Mouse (Mus musculus) liver, embryonic 12.5 days (tissue): ENCODE results near the gene Zfp354c. TPM values are rescaled to one million over a fixed set of nuclear protein-coding genes. Genes with fewer than 3 reads are reported as not detected.

Experiments
- ATAC-seq: fragments of 200-750 bp; cut with Nextera tagmentation; 2 replicates; pipeline ENCODE4 v1.8.0; 2017; ENCODE audit warnings: moderate number of reproducible peaks, mild to moderate bottlenecking, moderate library complexity
- H3K27ac ChIP-seq: fragments of 300-500 bp; sonication (generic); 2 replicates; pipeline ENCODE4 v1.5.1; 2016; ENCODE audit warnings: mild to moderate bottlenecking
- H3K27me3 ChIP-seq: fragments of 300-500 bp; sonication (generic); replicated peaks from 2 replicates; pipeline ENCODE4 v1.6.1; 2016; ENCODE audit warnings: mild to moderate bottlenecking, moderate library complexity
- H3K36me3 ChIP-seq: fragments of 300-500 bp; sonication (generic); 2 replicates; pipeline ENCODE4 v1.6.1; 2016; ENCODE audit warnings: mild to moderate bottlenecking, moderate library complexity
- H3K4me1 ChIP-seq: fragments of 300-500 bp; sonication (generic); 2 replicates; pipeline ENCODE4 v1.6.1; 2016
- H3K4me2 ChIP-seq: fragments of 300-500 bp; sonication (generic); 2 replicates; pipeline ENCODE4 v1.6.1; 2016; ENCODE audit warnings: mild to moderate bottlenecking, moderate library complexity
- H3K4me3 ChIP-seq: fragments of 300-500 bp; sonication (generic); 2 replicates; pipeline ENCODE4 v1.5.1; 2016; ENCODE audit warnings: mild to moderate bottlenecking, moderate library complexity
- H3K9ac ChIP-seq: fragments of 300-500 bp; sonication (generic); 2 replicates; pipeline ENCODE4 v1.6.1; 2016; ENCODE audit warnings: mild to moderate bottlenecking, moderate library complexity
- H3K9me3 ChIP-seq: fragments of 300-500 bp; sonication (generic); replicated peaks from 2 replicates; pipeline ENCODE4 v1.6.1; 2016; ENCODE audit warnings: mild to moderate bottlenecking, moderate library complexity
- whole genome bisulfite sequencing: fragments of 180-500 bp; shearing (Covaris S2); methylation state at CpG from one replicate; pipeline ENCODE4 v1.1.7; 2016; ENCODE audit not compliant: insufficient replicate concordance; 5-methylcytosine and 5-hydroxymethylcytosine counted together
- polyA plus RNA-seq: library from polyadenylated mRNA; unstranded; fragments of >200 nt; fragmentation: Nextera tagmentation; extraction: Ambion mirVana; gene quantifications from 2 replicates; pipeline ENCODE4 v1.2.1, GENCODE M21; 2016

Gene Zfp354c
- polyA plus RNA-seq: 3.9 and 4.3 TPM in 2 replicates

DNA sequence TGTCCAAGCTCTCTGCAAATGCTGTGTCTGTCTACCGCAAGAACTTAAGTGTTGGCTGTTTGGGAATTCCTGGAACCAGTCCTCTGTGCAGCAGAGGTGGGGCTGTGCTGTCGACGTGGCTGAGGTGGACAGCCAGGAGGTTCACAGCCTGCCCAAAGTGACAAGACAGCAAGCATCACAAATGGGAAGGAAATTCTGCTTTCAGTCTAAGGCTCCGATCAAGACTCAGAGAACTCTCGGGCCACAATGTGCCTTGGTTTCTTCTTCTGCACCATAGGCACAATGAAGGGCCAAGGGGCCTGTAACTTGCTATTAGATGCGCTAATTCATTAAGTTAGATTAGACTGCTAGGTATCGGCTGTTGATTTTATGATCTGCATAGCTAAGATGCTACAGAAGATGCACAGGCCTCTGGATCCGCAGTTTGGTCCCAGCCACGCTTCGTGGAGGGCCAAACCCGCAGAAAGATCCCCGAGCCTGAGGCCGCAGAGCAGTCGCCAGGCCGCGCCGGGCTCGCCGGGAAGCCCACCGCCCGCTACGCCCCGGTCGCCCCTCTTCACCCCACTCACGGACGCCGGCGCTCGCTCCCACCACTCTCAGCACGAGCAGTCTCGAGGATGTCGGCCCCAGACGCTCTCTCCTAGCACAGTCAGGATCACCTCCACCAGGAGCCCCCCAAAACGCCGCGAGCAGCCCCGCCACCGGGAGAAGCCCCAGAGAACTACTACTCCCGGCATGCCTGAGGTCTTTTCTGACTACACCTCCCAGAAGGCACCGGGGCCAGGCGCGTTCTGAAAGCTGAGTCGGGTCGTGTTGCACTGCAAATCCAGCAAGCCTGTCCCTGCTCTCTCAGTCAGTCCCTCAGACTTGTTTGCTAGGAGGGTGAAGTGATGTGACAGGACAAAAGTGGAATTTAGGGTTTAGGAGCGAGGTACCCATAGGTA, at the start of gene Zfp354c:
Gene Zfp354c (minus strand): TSS at position 715 of the 944 bp plus-strand sequence.
- Histone ChIP-seq H3K27ac (no peak within 1 kb of the TSS), H3K9me3 (no peaks in the 10 kb centered on the region), H3K36me3 (peaks cover 16% of the 10 kb centered on the region; the same call in 1 of the 2 replicates), H3K9ac (peak within 1 kb of the TSS; percentile 76), H3K4me2 (peak within 1 kb of the TSS; percentile 85), H3K4me1 (peaks cover 11% of the 10 kb centered on the region), H3K4me3 (peak within 1 kb of the TSS; percentile 71), H3K27me3 (no peaks in the 10 kb centered on the region)
- peak; percentile 88 for ATAC-seq
- WGBS: 4% methylated on average over 45 of the region's 45 CpGs

DNA sequence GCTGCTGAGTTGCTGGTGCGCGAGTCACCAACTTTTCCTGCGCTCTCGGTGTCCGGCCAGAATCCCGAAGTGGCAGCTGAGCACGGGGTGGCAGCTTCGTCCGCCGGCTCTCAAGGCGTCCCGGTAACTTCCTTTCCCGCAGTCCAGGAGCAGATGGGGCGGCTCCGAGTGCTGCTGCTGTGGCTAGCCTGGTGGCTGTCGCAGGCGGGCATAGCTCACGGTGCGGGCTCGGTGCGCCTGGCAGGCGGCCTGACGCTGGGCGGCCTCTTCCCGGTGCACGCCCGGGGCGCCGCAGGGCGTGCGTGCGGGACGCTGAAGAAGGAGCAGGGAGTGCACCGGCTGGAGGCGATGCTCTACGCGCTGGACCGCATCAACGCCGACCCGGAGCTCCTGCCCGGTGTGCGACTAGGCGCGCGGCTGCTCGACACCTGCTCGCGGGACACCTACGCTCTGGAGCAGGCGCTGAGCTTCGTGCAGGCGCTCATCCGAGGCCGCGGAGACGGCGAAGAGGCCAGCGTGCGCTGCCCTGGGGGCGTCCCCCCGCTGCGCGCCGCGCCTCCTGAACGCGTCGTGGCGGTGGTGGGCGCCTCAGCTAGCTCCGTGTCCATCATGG, 23.6 kb upstream of the Zfp354c start:
- no peaks in the 10 kb centered on the region for H3K36me3 ChIP-seq
- H3K9me3 ChIP-seq: no peaks in the 10 kb centered on the region
- no peak overlapping the region for H3K9ac ChIP-seq
- peaks cover 64% of the 10 kb centered on the region for H3K27me3 ChIP-seq
- ATAC-seq: no peak
- H3K4me2 ChIP-seq: peak overlapping the region; percentile 62
- no peak overlapping the region for H3K27ac ChIP-seq
- peak overlapping the region; percentile 34 for H3K4me3 ChIP-seq
- 2% methylated on average over 68 of the region's 72 CpGs for WGBS
- 0 out of 2 replicates have a peak, but pooled peaks cover 5% of the 10 kb centered on the region for H3K4me1 ChIP-seq

DNA sequence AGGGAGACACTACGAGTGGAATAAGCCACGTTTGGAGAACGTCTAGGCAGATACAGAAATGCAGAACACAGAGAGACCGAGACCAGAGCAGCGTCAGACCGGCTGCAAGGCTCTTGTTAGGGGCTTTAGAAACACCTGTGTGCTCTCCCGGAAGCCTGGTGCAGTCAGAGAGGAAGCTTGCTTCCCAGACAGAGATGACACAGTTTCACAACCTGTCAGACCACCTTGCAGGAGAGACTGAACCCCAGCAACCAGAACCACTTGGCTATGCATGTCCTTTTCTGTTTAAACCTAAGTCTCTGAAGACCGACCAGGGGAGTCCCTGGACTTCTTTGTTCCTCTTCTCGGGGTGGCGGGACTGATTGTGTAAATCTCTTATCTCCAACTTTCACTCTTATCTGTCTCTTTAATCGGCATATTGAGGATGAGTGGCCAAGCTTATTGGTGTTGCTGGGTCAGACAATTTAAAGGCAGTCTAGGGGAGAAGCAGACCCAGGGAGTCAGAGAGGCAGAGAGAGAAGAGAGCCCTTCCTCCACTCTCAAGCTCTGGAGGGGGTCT, 22.7 kb upstream of the Zfp354c start, which contains the start of gene Grm6:
Gene Grm6 (plus strand): TSS at position 509 of the 559 bp plus-strand sequence.
- Histone ChIP-seq H3K27me3 (peaks cover 64% of the 10 kb centered on the region), H3K4me1 (0 out of 2 replicates have a peak, but pooled peaks cover 5% of the 10 kb centered on the region)
- 2% methylated on average over 11 of the region's 11 CpGs for WGBS

DNA sequence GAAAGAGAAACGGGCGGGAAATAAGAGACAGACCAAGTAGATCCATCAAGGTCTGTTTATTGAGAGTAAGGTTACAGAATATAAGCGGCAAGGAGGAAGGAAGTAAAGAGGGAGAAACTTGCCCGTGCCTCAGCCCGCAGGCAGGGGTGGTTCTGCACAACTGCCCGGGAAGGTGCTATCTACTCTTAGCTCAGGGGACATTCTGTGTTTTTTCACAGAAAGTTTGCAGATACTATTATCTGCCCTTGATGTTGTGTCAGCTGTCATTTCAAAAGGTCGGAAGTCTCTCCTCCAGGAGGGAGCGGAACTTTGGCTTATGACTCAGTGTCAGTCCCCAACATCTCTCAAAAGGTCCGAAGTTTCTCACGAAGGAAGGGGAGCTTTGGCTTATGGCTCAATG, 21.8 kb upstream of the Zfp354c start:
- 0 out of 2 replicates have a peak, but pooled peaks cover 5% of the 10 kb centered on the region for H3K4me1 ChIP-seq
- H3K27me3 ChIP-seq: peaks cover 67% of the 10 kb centered on the region
- 2% methylated on average over 10 of the region's 10 CpGs for WGBS
- H3K9ac ChIP-seq: no peak overlapping the region
- no peak overlapping the region for H3K4me2 ChIP-seq
- H3K36me3 ChIP-seq: no peaks in the 10 kb centered on the region
- H3K4me3 ChIP-seq: no peak overlapping the region
- no peak for ATAC-seq
- no peak overlapping the region for H3K27ac ChIP-seq
- H3K9me3 ChIP-seq: no peaks in the 10 kb centered on the region

More for the DNA sequence above, 22.7 kb upstream of the Zfp354c start, which contains the start of gene Grm6:
- Histone ChIP-seq H3K4me2 (peak within 1 kb of the TSS; percentile 62), H3K36me3 (no peaks in the 10 kb centered on the region), H3K27ac (no peak within 1 kb of the TSS), H3K4me3 (peak within 1 kb of the TSS; percentile 34), H3K9me3 (no peaks in the 10 kb centered on the region), H3K9ac (no peak within 1 kb of the TSS)
- no peak for ATAC-seq

DNA sequence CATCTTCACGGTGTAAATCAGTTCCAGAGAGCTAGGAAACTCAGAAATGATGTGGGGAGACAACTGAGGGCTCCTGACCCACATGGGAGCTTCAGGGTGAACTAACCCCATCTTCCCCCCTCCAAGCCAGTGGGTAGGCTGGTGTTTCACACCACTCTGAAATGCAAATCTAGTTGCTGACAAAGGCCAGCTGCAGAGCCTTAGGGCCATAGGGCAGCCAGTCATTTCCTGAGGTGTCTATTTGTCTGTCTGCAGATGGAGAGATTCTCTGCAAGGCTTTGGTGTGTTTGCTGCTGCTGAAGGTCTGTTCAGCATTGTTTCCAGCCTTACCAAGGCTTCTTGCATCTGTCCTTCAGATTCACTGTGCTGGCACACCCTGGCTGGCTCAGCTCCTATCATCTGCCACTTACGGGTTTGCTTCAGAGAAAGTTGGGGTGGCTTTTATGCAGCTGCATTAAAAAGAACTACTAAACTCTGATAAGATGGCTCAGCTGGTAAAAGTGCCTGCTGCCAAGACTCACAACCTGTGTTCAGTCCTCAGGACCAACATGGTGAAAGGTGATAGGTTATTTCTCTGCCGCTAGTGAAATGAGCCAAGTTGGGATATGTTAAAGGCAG, 21.1 kb upstream of the Zfp354c start:
- Histone ChIP-seq H3K27ac (no peak overlapping the region), H3K36me3 (no peaks in the 10 kb centered on the region), H3K9ac (no peak overlapping the region), H3K4me2 (no peak overlapping the region), H3K4me3 (no peak overlapping the region), H3K9me3 (no peaks in the 10 kb centered on the region), H3K4me1 (0 out of 2 replicates have a peak, but pooled peaks cover 5% of the 10 kb centered on the region), H3K27me3 (peaks cover 67% of the 10 kb centered on the region)
- no peak for ATAC-seq
- 28% methylated on average over 3 of the region's 3 CpGs for WGBS

DNA sequence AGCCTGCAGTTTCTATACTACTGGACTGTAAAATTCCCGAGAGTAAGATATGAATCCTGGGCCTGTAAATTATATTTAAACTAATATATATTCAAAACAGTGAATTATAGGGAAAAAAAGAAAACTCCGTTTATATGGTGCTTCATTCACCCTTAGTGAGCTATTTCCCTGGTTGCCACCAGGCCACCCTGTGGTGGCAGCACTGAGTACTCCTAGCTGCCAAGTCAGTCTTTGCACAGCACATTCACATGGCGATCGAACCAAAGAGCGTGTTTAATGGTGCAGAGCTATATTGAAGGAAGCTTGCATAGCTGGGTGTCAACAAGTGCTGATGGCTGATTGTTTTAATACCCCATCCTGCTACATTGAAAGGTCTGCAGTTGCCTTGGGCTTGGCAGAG, 19.5 kb upstream of the Zfp354c start:
- 60% methylated on average over 5 of the region's 5 CpGs for WGBS
- no peak overlapping the region for H3K9ac ChIP-seq
- H3K27me3 ChIP-seq: peaks cover 54% of the 10 kb centered on the region
- H3K4me2 ChIP-seq: no peak overlapping the region
- H3K9me3 ChIP-seq: no peaks in the 10 kb centered on the region
- no peak for ATAC-seq
- no peak overlapping the region for H3K27ac ChIP-seq
- H3K4me1 ChIP-seq: 0 out of 2 replicates have a peak, but pooled peaks cover 5% of the 10 kb centered on the region
- H3K36me3 ChIP-seq: no peaks in the 10 kb centered on the region
- H3K4me3 ChIP-seq: no peak overlapping the region

DNA sequence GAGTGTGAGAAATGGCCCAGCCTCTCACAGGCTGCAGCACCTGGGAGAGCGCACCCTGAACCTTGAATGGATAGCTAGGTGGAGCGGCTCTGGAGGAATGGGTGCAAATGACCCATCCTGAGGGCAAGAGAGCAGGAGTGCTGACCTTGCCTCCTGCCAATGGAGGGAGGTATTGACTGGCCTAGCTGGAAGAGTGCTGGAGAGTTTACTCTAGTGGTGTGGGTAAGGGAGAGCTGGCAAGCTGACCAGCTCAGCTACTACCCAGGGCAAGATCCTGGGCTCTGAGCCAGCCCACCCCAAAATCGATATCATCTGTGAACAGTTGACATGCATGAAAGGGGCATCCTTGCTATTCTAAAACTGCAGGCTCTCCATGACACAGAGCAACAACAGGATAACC, 18.4 kb upstream of the Zfp354c start:
- Histone ChIP-seq H3K4me1 (0 out of 2 replicates have a peak, but pooled peaks cover under 1% of the 10 kb centered on the region), H3K9ac (no peak overlapping the region), H3K9me3 (no peaks in the 10 kb centered on the region), H3K36me3 (no peaks in the 10 kb centered on the region), H3K27ac (no peak overlapping the region), H3K27me3 (peaks cover 43% of the 10 kb centered on the region), H3K4me2 (no peak overlapping the region), H3K4me3 (no peak overlapping the region)
- 76% methylated on average over 3 of the region's 3 CpGs for WGBS
- no peak for ATAC-seq

DNA sequence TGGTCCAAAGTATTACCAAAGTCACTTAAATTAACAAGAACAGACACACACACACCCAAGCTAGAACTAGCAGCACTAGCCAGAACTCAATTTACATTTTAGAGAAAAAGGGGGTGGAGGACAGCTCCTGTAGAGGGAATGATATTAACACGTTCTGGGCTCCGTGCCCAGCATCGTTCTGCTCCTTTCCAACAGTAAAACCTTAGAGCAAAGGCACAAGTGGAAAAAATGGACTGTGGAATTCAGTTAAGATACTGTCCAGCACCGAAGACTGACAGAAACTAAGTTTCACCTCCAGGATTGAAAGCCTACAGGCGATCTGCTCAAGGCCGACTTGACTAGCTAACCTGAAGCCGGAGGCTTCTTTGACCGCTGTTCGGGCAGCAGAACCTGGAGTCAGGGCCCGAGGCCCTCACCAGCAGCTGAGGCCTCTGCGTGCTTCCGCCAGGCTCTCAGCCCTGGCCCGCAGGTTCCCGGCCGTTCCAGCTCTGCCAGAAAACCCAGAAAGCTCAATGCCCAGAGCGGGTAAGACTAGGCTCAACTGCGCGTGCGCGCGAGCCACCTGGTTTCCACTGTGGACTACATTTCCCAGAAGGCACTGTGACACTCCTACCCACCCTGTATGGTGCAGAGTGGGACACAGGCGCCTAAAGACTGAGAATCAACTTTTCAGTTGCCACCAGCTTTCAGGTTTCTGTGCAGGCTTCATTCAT, 13.7 kb upstream of the Zfp354c start, which contains the start of gene Zfp879:
Gene Zfp879 (minus strand): TSS at position 530 of the 713 bp plus-strand sequence.
- peak within 1 kb of the TSS; percentile 56 for H3K9ac ChIP-seq
- H3K27ac ChIP-seq: no peak within 1 kb of the TSS

DNA sequence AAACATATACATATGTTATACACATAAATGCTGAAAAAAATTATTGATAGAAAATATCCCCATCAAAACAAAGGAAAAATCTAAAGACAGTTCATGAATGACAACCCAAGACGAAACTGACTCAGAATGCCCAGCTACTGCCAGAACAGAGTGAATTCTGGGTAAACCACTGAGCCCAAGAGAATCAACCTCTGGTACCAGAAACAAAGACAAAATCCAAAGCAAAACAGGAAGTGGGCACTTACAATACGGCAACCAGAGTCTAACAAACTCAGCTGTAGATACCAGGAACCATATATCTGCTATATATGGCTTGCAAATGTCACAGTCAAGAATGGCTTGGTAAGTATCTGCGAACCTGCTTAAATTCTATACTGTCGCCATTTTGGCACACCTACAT, 8.2 kb upstream of the Zfp354c start:
- Histone ChIP-seq H3K36me3 (peaks cover 11% of the 10 kb centered on the region), H3K9ac (no peak overlapping the region), H3K4me1 (no peaks in the 10 kb centered on the region), H3K27ac (no peak overlapping the region), H3K4me3 (no peak overlapping the region), H3K9me3 (peaks cover 6% of the 10 kb centered on the region; the same call in 1 of the 2 replicates), H3K27me3 (no peaks in the 10 kb centered on the region), H3K4me2 (no peak overlapping the region)
- ATAC-seq: no peak
- 57% methylated on average over 4 of the region's 4 CpGs for WGBS

More for the DNA sequence above, 13.7 kb upstream of the Zfp354c start, which contains the start of gene Zfp879:
- H3K27me3 ChIP-seq: peaks cover 3% of the 10 kb centered on the region; the same call in 1 of the 2 replicates
- WGBS: 29% methylated on average over 22 of the region's 22 CpGs
- no peaks in the 10 kb centered on the region for H3K4me1 ChIP-seq
- no peaks in the 10 kb centered on the region for H3K9me3 ChIP-seq
- H3K4me2 ChIP-seq: peak within 1 kb of the TSS; percentile 71
- H3K4me3 ChIP-seq: peak within 1 kb of the TSS; percentile 48
- ATAC-seq: peak; percentile 79
- no peaks in the 10 kb centered on the region for H3K36me3 ChIP-seq

DNA sequence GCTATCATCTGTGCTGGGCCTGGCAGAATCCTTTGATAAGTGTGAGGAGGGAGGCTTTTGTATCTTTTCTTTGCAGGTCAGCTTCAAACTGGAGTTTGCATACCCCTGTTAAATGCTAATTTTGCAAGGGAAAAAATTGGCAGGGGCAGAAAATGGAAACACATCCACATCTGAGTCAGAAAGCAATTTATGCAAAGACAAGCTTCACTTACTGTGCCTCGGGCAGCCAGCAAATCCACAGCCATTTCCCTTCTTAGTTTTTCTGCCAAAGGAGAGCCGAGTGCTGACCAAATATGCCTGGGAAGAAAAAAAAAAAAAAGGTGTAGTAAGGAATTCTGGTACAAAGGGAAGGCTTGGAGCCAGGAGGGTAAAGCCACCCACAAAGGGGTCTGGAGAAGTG, 1.3 kb downstream of the Zfp354c start:
- H3K4me1 ChIP-seq: peaks cover 11% of the 10 kb centered on the region
- H3K27me3 ChIP-seq: no peaks in the 10 kb centered on the region
- peak overlapping the region; percentile 85 for H3K4me2 ChIP-seq
- no peak overlapping the region for H3K9ac ChIP-seq
- peaks cover 16% of the 10 kb centered on the region; the same call in 1 of the 2 replicates for H3K36me3 ChIP-seq
- no peak overlapping the region for H3K4me3 ChIP-seq
- WGBS: 71% methylated on average over 2 of the region's 2 CpGs
- no peak overlapping the region for H3K27ac ChIP-seq
- no peak for ATAC-seq
- H3K9me3 ChIP-seq: no peaks in the 10 kb centered on the region

DNA sequence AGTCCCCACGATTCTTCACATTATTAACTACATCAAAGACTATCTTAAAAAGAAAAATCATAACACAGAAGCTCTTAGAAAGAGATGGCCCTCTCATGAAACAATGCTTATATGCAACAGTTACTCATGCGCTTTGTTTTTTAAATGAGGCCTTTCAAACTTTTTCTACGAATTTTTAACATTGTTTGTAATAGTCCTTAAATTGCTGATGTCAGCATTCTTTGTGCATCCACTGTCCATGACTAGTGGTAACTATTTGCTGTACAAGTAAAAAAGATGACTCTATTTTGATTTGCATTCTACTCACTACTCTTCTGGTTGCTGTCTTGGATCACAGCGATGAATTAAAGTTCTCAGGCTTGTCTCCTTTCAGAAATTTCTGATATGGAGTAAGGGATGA, 13.3 kb downstream of the Zfp354c start:
- Histone ChIP-seq H3K9me3 (peaks cover 14% of the 10 kb centered on the region), H3K9ac (no peak overlapping the region), H3K27me3 (no peaks in the 10 kb centered on the region), H3K36me3 (peaks cover 53% of the 10 kb centered on the region), H3K4me3 (no peak overlapping the region), H3K27ac (no peak overlapping the region), H3K4me1 (no peaks in the 10 kb centered on the region), H3K4me2 (no peak overlapping the region)
- no peak for ATAC-seq
- 86% methylated on average over 4 of the region's 4 CpGs for WGBS
